Mouse (Mus musculus) lung, postnatal 4 days (tissue): ENCODE results near the gene Ttc26.

Experiments
- DNase-seq, 2 experiments: peaks; one replicate each; pipeline ENCODE4 v3.0.0; 2021

Ttc26 gene

GRCm38 (mm10) chr6:38381129-38381771, at the start of gene Ttc26:
Gene Ttc26, plus strand, starts transcription at chr6:38381469.
- DNase-seq, result peak; percentile 87 to 90

- no peak for DNase-seq
Observed at GRCm38 (mm10) chr6:38335264-38335663, 46.0 kb upstream of the Ttc26 start.

GRCm38 (mm10) chr6:38337166-38337705, 44.0 kb upstream of the Ttc26 start:
- DNase-seq, result no peak

GRCm38 (mm10) chr6:38337951-38338350, 43.3 kb upstream of the Ttc26 start:
- no peak for DNase-seq

GRCm38 (mm10) chr6:38339078-38339477, 42.2 kb upstream of the Ttc26 start:
- no peak for DNase-seq

GRCm38 (mm10) chr6:38341751-38342665, 39.3 kb upstream of the Ttc26 start:
- DNase-seq, result no peak

GRCm38 (mm10) chr6:38342666-38342992, 38.6 kb upstream of the Ttc26 start:
- DNase-seq, result no peak

- no peak for DNase-seq
Observed at GRCm38 (mm10) chr6:38343581-38343980, 37.7 kb upstream of the Ttc26 start.

- no peak for DNase-seq
Observed at GRCm38 (mm10) chr6:38344006-38344670, 37.1 kb upstream of the Ttc26 start.

- DNase-seq, result peak; percentile 60 to 67
Observed at GRCm38 (mm10) chr6:38345796-38346195, 35.5 kb upstream of the Ttc26 start.

- no peak for DNase-seq
Observed at GRCm38 (mm10) chr6:38347875-38348274, 33.4 kb upstream of the Ttc26 start.

- no peak for DNase-seq
Observed at GRCm38 (mm10) chr6:38348811-38349453, 32.3 kb upstream of the Ttc26 start.

GRCm38 (mm10) chr6:38349806-38350205, 31.5 kb upstream of the Ttc26 start:
- DNase-seq, result no peak

GRCm38 (mm10) chr6:38351930-38352329, 29.3 kb upstream of the Ttc26 start:
- DNase-seq, result no peak

GRCm38 (mm10) chr6:38352451-38352850, 28.8 kb upstream of the Ttc26 start:
- no peak for DNase-seq

GRCm38 (mm10) chr6:38353181-38353580, 28.1 kb upstream of the Ttc26 start:
- DNase-seq, result no peak

GRCm38 (mm10) chr6:38353811-38354722, 27.2 kb upstream of the Ttc26 start, which contains the start of gene Zc3hav1:
Gene Zc3hav1, minus strand, starts transcription at chr6:38354603.
- DNase-seq, result peak; percentile 89 to 90

- DNase-seq, result no peak
Observed at GRCm38 (mm10) chr6:38354723-38355353, 26.4 kb upstream of the Ttc26 start.

- no peak for DNase-seq
Observed at GRCm38 (mm10) chr6:38355354-38355823, 25.9 kb upstream of the Ttc26 start.

GRCm38 (mm10) chr6:38355862-38356261, 25.4 kb upstream of the Ttc26 start:
- DNase-seq, result no peak
